Mouse (Mus musculus) right cerebral cortex, postnatal 25 days (tissue): ENCODE results near the gene Mup11.
"Not testable (repeated sequence)": the region's sequence is repeated elsewhere in the genome, so short reads cannot be mapped to it uniquely, and the experiment has no call there.

Experiments used
- DNase-seq: peaks from one replicate; pipeline ENCODE4 v3.0.0; 2022

Gene Mup11

DNA sequence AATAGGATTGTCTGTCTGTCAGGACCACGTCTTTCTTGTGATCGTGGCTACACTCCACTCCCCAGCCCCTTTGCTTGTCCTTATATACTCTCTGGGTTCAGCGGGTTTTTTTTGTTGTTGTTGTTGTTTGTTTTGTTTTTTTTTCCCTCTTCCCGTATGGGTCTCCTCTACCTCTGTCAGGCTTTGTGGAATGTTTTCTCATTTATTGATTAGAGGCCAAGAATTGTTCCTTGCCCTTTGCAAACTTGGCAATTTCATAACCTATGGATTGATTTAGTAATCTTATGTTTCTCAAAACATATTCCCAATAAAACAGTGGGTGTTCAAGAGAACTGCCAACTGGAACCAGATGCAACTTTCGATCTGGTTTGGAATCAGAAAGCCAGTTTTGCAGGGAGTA is at the start of gene Mup11:
TSS of gene Mup11 (minus strand) at position 101 of the 400 bp plus-strand sequence.
- not testable (repeated sequence) for DNase-seq
